Mouse (Mus musculus): Measurements from ENCODE around the gene Wfdc6b.

GRCm38 (mm10) chr2:164603482-164603881, 9.8 kb upstream of the Wfdc6b start:
- peak; percentile 27; the same call in 1 of the 2 replicates for TF ChIP-seq CTCF (IDR thresholded peaks at IDR 0.05; ENCODE audit: low read depth)
- no peak for TF ChIP-seq EP300 (IDR thresholded peaks at IDR 0.05; ENCODE audit: low read depth)

Data from liver, embryonic 14.5 days (tissue).